In genomic region chr8:71908309-71909261, GRCm38 (mm10) we compare ENCODE assay signal across 8 mouse cellular contexts. TPM values are rescaled to one million over a fixed set of nuclear protein-coding genes. Genes with fewer than 3 reads are reported as not detected.
A peak's percentile ranks its signal among the peaks of the same experiment; 100 is the strongest.
DNase-seq lines count a peak whose midpoint lies in the region; ATAC-seq lines count a peak whose summit lies in the region.

Gene Zfp882 (plus strand): TSS chr8:71908608.
Gene Zfp617 (plus strand): TSS chr8:71908635.

- H3K9ac ChIP-seq in hindbrain, embryonic 12.5 days, result peak within 1 kb of the TSS; percentile 81

- H3K4me1 ChIP-seq in hindbrain, embryonic 12.5 days, result no peaks in the 10 kb centered on the region

- H3K4me3 ChIP-seq in hindbrain, embryonic 12.5 days, result peak within 1 kb of the TSS; percentile 65

- peak; percentile 91 for DNase-seq in NIH3T3 (ENCODE audit: low read depth)
- peak; percentile 93 for DNase-seq in cerebellum, postnatal 10 days
- peak; percentile 80 to 87 for DNase-seq in frontal cortex, postnatal 10 days (ENCODE audit: low spot score in 2 of 2)
- DNase-seq in layer of hippocampus, postnatal 14 days (ENCODE audit: low spot score in 2 of 2), result peak; percentile 93 to 94
- peak; percentile 90 for DNase-seq in lung, postnatal 14 days
- DNase-seq in retina, embryonic 14.5 days (ENCODE audit: low spot score), result peak; percentile 92
- peak; percentile 90 for DNase-seq in thymus, postnatal 4 days

- peak; percentile 96 for ATAC-seq in hindbrain, embryonic 12.5 days (ENCODE audit: low FRiP score)

- 5% methylated on average over 47 of the region's 47 CpGs for WGBS in hindbrain, embryonic 12.5 days

- H3K27me3 ChIP-seq in hindbrain, embryonic 12.5 days, result peaks cover 5% of the 10 kb centered on the region; the same call in 1 of the 2 replicates

- H3K4me2 ChIP-seq in hindbrain, embryonic 12.5 days (replicated peaks), result peak within 1 kb of the TSS; percentile 58

- no peaks in the 10 kb centered on the region for H3K9me3 ChIP-seq in hindbrain, embryonic 12.5 days (replicated peaks)

- H3K36me3 ChIP-seq in hindbrain, embryonic 12.5 days, result peaks cover 3% of the 10 kb centered on the region; the same call in 1 of the 2 replicates

- peak within 1 kb of the TSS; percentile 98 for H3K27ac ChIP-seq in hindbrain, embryonic 12.5 days

RNA-seq across cellular contexts. Expression of gene Zfp882, which starts in this region (rescaled TPM):
- polyA plus RNA-seq in hindbrain, embryonic 12.5 days (2016; fragmentation: Nextera tagmentation; extraction: Ambion mirVana), result 13.0 and 13.6 TPM in 2 replicates
- 10 to 100 TPM; 10.9 to 12.8 TPM for total RNA-seq in layer of hippocampus, postnatal 14 days (2021)

RNA-seq across cellular contexts. Expression of gene Zfp617, which starts in this region (rescaled TPM):
- polyA plus RNA-seq in hindbrain, embryonic 12.5 days (2016; fragmentation: Nextera tagmentation; extraction: Ambion mirVana), result 35.5 and 36.3 TPM in 2 replicates
- 10 to 100 TPM; 25.2 to 31.4 TPM for total RNA-seq in layer of hippocampus, postnatal 14 days (2021)

Comparison
In these comparisons a context has a peak if more than half of its experiments do, and no peak if none do; other contexts are left out.
1. Peak in every context shown above with its lines: DNase-seq, ATAC-seq, H3K4me3 ChIP-seq and H3K27ac ChIP-seq.